Mouse (Mus musculus) neural tube, embryonic 14.5 days (tissue): ENCODE data around the gene Slc30a2. TPM values are rescaled to one million over a fixed set of nuclear protein-coding genes. Genes with fewer than 3 reads are reported as not detected.
"Not testable (repeated sequence)": the region's sequence is repeated elsewhere in the genome, so short reads cannot be mapped to it uniquely, and the experiment has no call there.

ENCODE experiments used
- ATAC-seq: fragments of 200-750 bp; cut with Nextera tagmentation; 2 replicates; pipeline ENCODE4 v1.8.0; 2017; ENCODE audit warnings: low read depth, mild to moderate bottlenecking, moderate TSS enrichment, moderate library complexity
- H3K27ac ChIP-seq: fragments of 300-500 bp; sonication (generic); 2 replicates; pipeline ENCODE4 v1.5.1; 2014; ENCODE audit warnings: low read depth, mild to moderate bottlenecking, control low read depth, low read length, moderate library complexity, mixed read lengths
- H3K27me3 ChIP-seq: fragments of 300-500 bp; sonication (generic); 2 replicates; pipeline ENCODE4 v1.6.1; 2014; ENCODE audit warnings: low read length; ENCODE audit not compliant: control insufficient read depth, insufficient read depth
- H3K36me3 ChIP-seq: fragments of 300-500 bp; sonication (generic); 2 replicates; pipeline ENCODE4 v1.6.1; 2014; ENCODE audit warnings: low read length, mixed read lengths; ENCODE audit not compliant: control insufficient read depth, insufficient read depth
- H3K4me1 ChIP-seq: fragments of 300-500 bp; sonication (generic); 2 replicates; pipeline ENCODE4 v1.6.1; 2014; ENCODE audit warnings: low read length; ENCODE audit not compliant: control insufficient read depth, insufficient read depth
- H3K4me2 ChIP-seq: fragments of 300-500 bp; sonication (generic); 2 replicates; pipeline ENCODE4 v1.6.1; 2014; ENCODE audit warnings: mild to moderate bottlenecking, low read depth, low read length, control low read depth
- H3K4me3 ChIP-seq: fragments of 300-500 bp; sonication (generic); 2 replicates; pipeline ENCODE4 v1.5.1; 2014; ENCODE audit warnings: low read depth, low read length, control low read depth, mixed read lengths
- H3K9ac ChIP-seq: fragments of 300-500 bp; sonication (generic); replicated peaks from 2 replicates; pipeline ENCODE4 v1.6.1; 2014; ENCODE audit warnings: low read depth, mild to moderate bottlenecking, control low read depth, low read length, mixed read lengths
- H3K9me3 ChIP-seq: fragments of 300-500 bp; sonication (generic); 2 replicates; pipeline ENCODE4 v1.6.1; 2016; ENCODE audit warnings: low read length; ENCODE audit not compliant: control insufficient read depth
- WGBS: fragments of 180-500 bp; shearing (Covaris S2); extraction: QIAGEN DNeasy Blood & Tissue Kit; methylation state at CpG from one replicate; pipeline ENCODE4 v1.1.7; 2014; 5-methylcytosine and 5-hydroxymethylcytosine counted together
- polyA plus RNA-seq: library from polyadenylated mRNA; unstranded; fragments of >200 nt; fragmentation: Nextera tagmentation; extraction: Ambion mirVana; gene quantifications from 2 replicates; pipeline ENCODE4 v1.2.1, GENCODE M21; 2014

The Slc30a2 gene
- polyA plus RNA-seq, 1 experiment from 2014 or later: 0.16 TPM

GRCm38 (mm10) chr4:134374306-134374705 lies 31.3 kb downstream of the Slc30a2 start:
- H3K4me1 ChIP-seq: peaks cover 9% of the 10 kb centered on the region
- peaks cover 19% of the 10 kb centered on the region for H3K27me3 ChIP-seq
- no peak overlapping the region for H3K4me3 ChIP-seq
- no peak overlapping the region for H3K27ac ChIP-seq
- H3K4me2 ChIP-seq: no peak overlapping the region
- H3K9me3 ChIP-seq: no peaks in the 10 kb centered on the region
- H3K9ac ChIP-seq: no peak overlapping the region
- no peak for ATAC-seq
- WGBS: 64% methylated on average over 1 of the region's 1 CpGs
- no peaks in the 10 kb centered on the region for H3K36me3 ChIP-seq

GRCm38 (mm10) chr4:134378089-134378615 lies 35.2 kb downstream of the Slc30a2 start:
- no peak overlapping the region for H3K4me2 ChIP-seq
- no peaks in the 10 kb centered on the region for H3K27me3 ChIP-seq
- H3K9me3 ChIP-seq: no peaks in the 10 kb centered on the region
- H3K4me3 ChIP-seq: no peak overlapping the region
- 35% methylated on average over 10 of the region's 10 CpGs for WGBS
- H3K36me3 ChIP-seq: no peaks in the 10 kb centered on the region
- no peak for ATAC-seq
- H3K27ac ChIP-seq: no peak overlapping the region
- H3K4me1 ChIP-seq: no peaks in the 10 kb centered on the region
- H3K9ac ChIP-seq: no peak overlapping the region

GRCm38 (mm10) chr4:134379510-134379909 lies 36.5 kb downstream of the Slc30a2 start:
- H3K4me2 ChIP-seq: no peak overlapping the region
- H3K27ac ChIP-seq: no peak overlapping the region
- H3K4me1 ChIP-seq: no peaks in the 10 kb centered on the region
- no peaks in the 10 kb centered on the region for H3K27me3 ChIP-seq
- H3K4me3 ChIP-seq: no peak overlapping the region
- H3K9me3 ChIP-seq: no peaks in the 10 kb centered on the region
- no peaks in the 10 kb centered on the region for H3K36me3 ChIP-seq
- 85% methylated on average over 8 of the region's 8 CpGs for WGBS
- ATAC-seq: no peak
- H3K9ac ChIP-seq: no peak overlapping the region

GRCm38 (mm10) chr4:134383750-134384149 lies 40.8 kb downstream of the Slc30a2 start, which contains the start of gene Extl1:
Gene Extl1 (minus strand): TSS chr4:134383850.
- H3K27ac ChIP-seq, H3K9me3 ChIP-seq, H3K36me3 ChIP-seq, ATAC-seq, H3K4me3 ChIP-seq, H3K9ac ChIP-seq, H3K4me2 ChIP-seq, H3K27me3 ChIP-seq, H3K4me1 ChIP-seq: not testable (repeated sequence)
- 97% methylated on average over 2 of the region's 6 CpGs for WGBS

- no peak overlapping the region for H3K4me2 ChIP-seq
- H3K4me1 ChIP-seq: no peaks in the 10 kb centered on the region
- ATAC-seq: no peak
- no peaks in the 10 kb centered on the region for H3K27me3 ChIP-seq
- H3K9ac ChIP-seq: no peak overlapping the region
- H3K27ac ChIP-seq: no peak overlapping the region
- 78% methylated on average over 6 of the region's 6 CpGs for WGBS
- no peak overlapping the region for H3K4me3 ChIP-seq
- H3K9me3 ChIP-seq: no peaks in the 10 kb centered on the region
- no peaks in the 10 kb centered on the region for H3K36me3 ChIP-seq
Observed at GRCm38 (mm10) chr4:134387268-134387667, 44.3 kb downstream of the Slc30a2 start.

GRCm38 (mm10) chr4:134388397-134388796 lies 45.4 kb downstream of the Slc30a2 start:
- Histone ChIP-seq H3K27ac (no peak overlapping the region), H3K4me3 (no peak overlapping the region), H3K4me1 (no peaks in the 10 kb centered on the region), H3K9ac (no peak overlapping the region), H3K4me2 (no peak overlapping the region), H3K27me3 (no peaks in the 10 kb centered on the region), H3K36me3 (no peaks in the 10 kb centered on the region), H3K9me3 (no peaks in the 10 kb centered on the region)
- no peak for ATAC-seq
- WGBS: 18% methylated on average over 5 of the region's 5 CpGs

- H3K27ac ChIP-seq: no peak overlapping the region
- H3K4me3 ChIP-seq: no peak overlapping the region
- no peaks in the 10 kb centered on the region for H3K9me3 ChIP-seq
- H3K27me3 ChIP-seq: no peaks in the 10 kb centered on the region
- ATAC-seq: no peak
- no peaks in the 10 kb centered on the region for H3K36me3 ChIP-seq
- H3K4me2 ChIP-seq: no peak overlapping the region
- WGBS: 96% methylated on average over 1 of the region's 1 CpGs
- H3K9ac ChIP-seq: no peak overlapping the region
- 0 out of 2 replicates have a peak, but pooled peaks cover 2% of the 10 kb centered on the region for H3K4me1 ChIP-seq
Observed at GRCm38 (mm10) chr4:134391636-134392035, 48.7 kb downstream of the Slc30a2 start.

- no peak for ATAC-seq
- Histone ChIP-seq H3K9ac (no peak overlapping the region), H3K4me1 (0 out of 2 replicates have a peak, but pooled peaks cover 3% of the 10 kb centered on the region), H3K4me2 (no peak overlapping the region), H3K4me3 (no peak overlapping the region), H3K27me3 (no peaks in the 10 kb centered on the region), H3K9me3 (no peaks in the 10 kb centered on the region), H3K27ac (no peak overlapping the region), H3K36me3 (no peaks in the 10 kb centered on the region)
- WGBS: 12% methylated on average over 8 of the region's 8 CpGs
Observed at GRCm38 (mm10) chr4:134392595-134392994, 49.6 kb downstream of the Slc30a2 start.

GRCm38 (mm10) chr4:134393026-134393425 lies 50.0 kb downstream of the Slc30a2 start:
- Histone ChIP-seq H3K27me3 (no peaks in the 10 kb centered on the region), H3K9me3 (no peaks in the 10 kb centered on the region), H3K36me3 (no peaks in the 10 kb centered on the region), H3K4me2 (no peak overlapping the region), H3K4me1 (0 out of 2 replicates have a peak, but pooled peaks cover 3% of the 10 kb centered on the region), H3K9ac (no peak overlapping the region), H3K4me3 (no peak overlapping the region), H3K27ac (no peak overlapping the region)
- WGBS: 17% methylated on average over 12 of the region's 12 CpGs
- no peak for ATAC-seq
